Mouse (Mus musculus) CH12.LX (cell line): Measurements from ENCODE around the gene Pex7. TPM values are rescaled to one million over a fixed set of nuclear protein-coding genes. Genes with fewer than 3 reads are reported as not detected.

Source experiments
- DNase-seq: peaks from one replicate; pipeline ENCODE4 v3.0.0-alpha.2; 2013; ENCODE audit errors: extremely low read depth
- H3K27ac ChIP-seq: 2 replicates; pipeline ENCODE4 v1.5.1; 2012; ENCODE audit warnings: low read depth, mild to moderate bottlenecking, control low read depth, moderate library complexity; ENCODE audit not compliant: insufficient read depth
- H3K27me3 ChIP-seq: replicated peaks from 2 replicates; pipeline ENCODE3; 2012; ENCODE audit warnings: inconsistent platforms
- H3K36me3 ChIP-seq, 2 experiments: replicated peaks in 1 of 2; 2 replicates each; pipeline versions ENCODE3 to v1.6.1; 2012; ENCODE audit warnings: inconsistent platforms in 1 of 2, low read length in 1 of 2, mild to moderate bottlenecking in 1 of 2, mixed read lengths in 1 of 2, moderate library complexity in 1 of 2; ENCODE audit not compliant: control insufficient read depth in 1 of 2, insufficient read depth in 1 of 2
- H3K4me1 ChIP-seq, 2 experiments: 2 replicates each; pipeline ENCODE4 v1.6.1; 2012; ENCODE audit warnings: inconsistent platforms in 1 of 2, moderate library complexity in 1 of 2; ENCODE audit not compliant: insufficient read depth in 2 of 2, control insufficient read depth in 1 of 2
- H3K4me2 ChIP-seq: 2 replicates; pipeline ENCODE4 v1.6.1; 2012; ENCODE audit warnings: low read depth, mild to moderate bottlenecking, control low read depth; ENCODE audit not compliant: poor library complexity, insufficient read depth, severe bottlenecking
- H3K4me3 ChIP-seq, 3 experiments: fragments of 150-350 bp in 1 of 3; sonication (generic) in 1 of 3; replicated peaks in 1 of 3; 2 replicates each; pipeline versions ENCODE3 to v1.5.1; 2011 to 2012; ENCODE audit warnings: low read depth in 2 of 3, low read length in 2 of 3, mild to moderate bottlenecking in 2 of 3, moderate library complexity in 2 of 3, control low read depth in 1 of 3, improper control_type of control experiment in 1 of 3, inconsistent platforms in 1 of 3, mixed read lengths in 1 of 3; ENCODE audit not compliant: poor library complexity in 1 of 3
- H3K79me2 ChIP-seq: replicated peaks from 2 replicates; pipeline ENCODE4 v1.6.1; 2012; ENCODE audit warnings: mild to moderate bottlenecking, moderate library complexity; ENCODE audit not compliant: control insufficient read depth, poor library complexity, insufficient read depth, severe bottlenecking; ENCODE audit errors: extremely low read depth
- H3K9ac ChIP-seq: 2 replicates; pipeline ENCODE4 v1.6.1; 2012; ENCODE audit warnings: low read depth, mild to moderate bottlenecking, control low read depth, moderate library complexity; ENCODE audit not compliant: insufficient read depth
- H3K9me3 ChIP-seq: replicated peaks from 2 replicates; pipeline ENCODE3; 2012; ENCODE audit warnings: low read length, inconsistent platforms, mixed read lengths
- CHD2 ChIP-seq: IDR thresholded peaks from 2 replicates; pipeline ENCODE4 v1.6.1; 2011; ENCODE audit warnings: low read length, improper control_type of control experiment
- CTCF ChIP-seq, 2 experiments: IDR thresholded peaks in 1 of 2; conservative IDR thresholded peaks in 1 of 2; 2 replicates each; pipeline ENCODE4 v1.5.1; 2011 to 2012; ENCODE audit warnings: low read depth in 2 of 2, low read length in 2 of 2, improper control_type of control experiment in 1 of 2, inconsistent platforms in 1 of 2, mild to moderate bottlenecking in 1 of 2, moderate library complexity in 1 of 2
- EP300 ChIP-seq: IDR thresholded peaks from 2 replicates; pipeline ENCODE4 v1.6.1; 2011; ENCODE audit warnings: low read length, improper control_type of control experiment
- ETS1 ChIP-seq: conservative IDR thresholded peaks from 2 replicates; pipeline ENCODE4 v1.6.1; 2012; ENCODE audit warnings: low read depth, mild to moderate bottlenecking, inconsistent platforms, low read length, improper control_type of control experiment, moderate library complexity
- GABPA ChIP-seq: IDR thresholded peaks from 2 replicates; pipeline ENCODE4 v1.6.1; 2012; ENCODE audit warnings: low read depth, low read length, improper control_type of control experiment, inconsistent platforms; ENCODE audit not compliant: insufficient replicate concordance
- HCFC1 ChIP-seq: IDR thresholded peaks from 2 replicates; pipeline ENCODE4 v1.6.1; 2012; ENCODE audit warnings: low read depth, mild to moderate bottlenecking, inconsistent platforms, low read length, improper control_type of control experiment
- IRF4 ChIP-seq: IDR thresholded peaks from 2 replicates; pipeline ENCODE4 v1.6.1; 2014; ENCODE audit warnings: low read depth, mild to moderate bottlenecking, inconsistent platforms, low read length, improper control_type of control experiment
- JUN ChIP-seq: IDR thresholded peaks from 2 replicates; pipeline ENCODE4 v1.6.1; 2011; ENCODE audit warnings: low read depth, mild to moderate bottlenecking, low read length, improper control_type of control experiment, moderate library complexity; ENCODE audit not compliant: insufficient read depth
- JUND ChIP-seq: conservative IDR thresholded peaks from 2 replicates; pipeline ENCODE4 v1.6.1; 2011; ENCODE audit warnings: low read depth, low read length, improper control_type of control experiment
- KAT2A ChIP-seq: IDR thresholded peaks from 2 replicates; pipeline ENCODE4 v1.6.1; 2012; ENCODE audit warnings: low read length, improper control_type of control experiment, inconsistent platforms; ENCODE audit not compliant: insufficient replicate concordance
- MAFK ChIP-seq: IDR thresholded peaks from 2 replicates; pipeline ENCODE4 v1.6.1; 2011; ENCODE audit warnings: low read length, improper control_type of control experiment; ENCODE audit not compliant: insufficient replicate concordance
- MAX ChIP-seq: IDR thresholded peaks from 2 replicates; pipeline ENCODE4 v1.6.1; 2011; ENCODE audit warnings: low read length, improper control_type of control experiment
- MAZ ChIP-seq: IDR thresholded peaks from 2 replicates; pipeline ENCODE4 v1.6.1; 2012; ENCODE audit warnings: low read depth, mild to moderate bottlenecking, inconsistent platforms, low read length, improper control_type of control experiment, moderate library complexity
- MYC ChIP-seq: IDR thresholded peaks from 2 replicates; pipeline ENCODE4 v1.6.1; 2011; ENCODE audit warnings: low read depth, mild to moderate bottlenecking, improper control_type of control experiment, low read length
- NELFE ChIP-seq: IDR thresholded peaks from 2 replicates; pipeline ENCODE4 v1.6.1; 2011; ENCODE audit warnings: low read depth, low read length, improper control_type of control experiment
- NRF1 ChIP-seq: IDR thresholded peaks from 2 replicates; pipeline ENCODE4 v1.6.1; 2014; ENCODE audit warnings: low read depth, mild to moderate bottlenecking, inconsistent platforms, low read length, improper control_type of control experiment, moderate library complexity
- PAX5 ChIP-seq: IDR thresholded peaks from 2 replicates; pipeline ENCODE4 v1.6.1; 2012; ENCODE audit warnings: low read length, inconsistent platforms, mixed read lengths
- RAD21 ChIP-seq: IDR thresholded peaks from 2 replicates; pipeline ENCODE4 v1.6.1; 2011; ENCODE audit warnings: low read depth, mild to moderate bottlenecking, low read length, improper control_type of control experiment, moderate library complexity
- RCOR1 ChIP-seq: conservative IDR thresholded peaks from 2 replicates; pipeline ENCODE4 v1.6.1; 2012; ENCODE audit warnings: low read depth, mild to moderate bottlenecking, inconsistent platforms, low read length, improper control_type of control experiment
- SIN3A ChIP-seq: IDR thresholded peaks from 2 replicates; pipeline ENCODE4 v1.6.1; 2012; ENCODE audit warnings: low read length, improper control_type of control experiment, inconsistent platforms
- SMC3 ChIP-seq: IDR thresholded peaks from 2 replicates; pipeline ENCODE4 v1.6.1; 2011; ENCODE audit warnings: low read depth, low read length, improper control_type of control experiment
- TBP ChIP-seq: conservative IDR thresholded peaks from 2 replicates; pipeline ENCODE4 v1.6.1; 2011; ENCODE audit warnings: low read depth, low read length, improper control_type of control experiment
- TCF12 ChIP-seq: IDR thresholded peaks from 2 replicates; pipeline ENCODE4 v1.6.1; 2014; ENCODE audit warnings: low read depth, mild to moderate bottlenecking, inconsistent platforms, low read length, improper control_type of control experiment
- UBTF ChIP-seq: IDR thresholded peaks from 2 replicates; pipeline ENCODE4 v1.6.1; 2012; ENCODE audit warnings: low read depth, mild to moderate bottlenecking, inconsistent platforms, low read length, improper control_type of control experiment, moderate library complexity
- USF1 ChIP-seq: IDR thresholded peaks from 2 replicates; pipeline ENCODE4 v1.6.1; 2014; ENCODE audit warnings: low read depth, mild to moderate bottlenecking, inconsistent platforms, low read length, improper control_type of control experiment
- USF2 ChIP-seq: conservative IDR thresholded peaks from 2 replicates; pipeline ENCODE4 v1.6.1; 2011; ENCODE audit warnings: low read depth, low read length, improper control_type of control experiment
- ZC3H11A ChIP-seq: IDR thresholded peaks from 2 replicates; pipeline ENCODE4 v1.6.1; 2012; ENCODE audit warnings: low read depth, mild to moderate bottlenecking, inconsistent platforms, low read length, improper control_type of control experiment
- dilution Hi-C: fragments of 300-500 bp; cut with MboI; formaldehyde crosslinking; loops from 2 replicates; pipeline ENCODE4 v1.14.3; 2020; ENCODE audit warnings: low sequenced_read_pairs; ENCODE audit not compliant: extremely low pct_unique_long_range_greater_than_20kb, extremely low pct_ligation_motif_present
- in situ Hi-C: fragments of 300-500 bp; cut with MboI; formaldehyde crosslinking; loops from 3 replicates; pipeline ENCODE4 v1.14.3; 2019; ENCODE audit warnings: low sequenced_read_pairs, low pct_ligation_motif_present, low pct_unique_long_range_greater_than_20kb, mixed read lengths
- polyA plus RNA-seq: library from polyadenylated mRNA; unstranded; fragments of >175 nt; gene quantifications from 2 replicates; pipeline ENCODE4 v1.2.1, GENCODE M21; 2012; ENCODE audit warnings: low read depth; ENCODE audit not compliant: insufficient read length
- total RNA-seq, 2 experiments: library from RNA; depleted of rRNA; stranded (reverse); fragments of 300-350 nt in 1 of 2; fragments of >200 nt in 1 of 2; gene quantifications; 2 replicates each; pipeline ENCODE4 v1.2.3; 2012 to 2014

The Pex7 gene
- total and polyA plus RNA-seq, 3 experiments, result 26.5 to 53.6 (median 30.2) TPM

GRCm38 (mm10) chr10:19956745-19957144, 49.3 kb upstream of the Pex7 start:
- Histone ChIP-seq H3K36me3 (peaks cover 7 to 30% of the 10 kb centered on the region in 2 experiments), H3K27ac (no peak overlapping the region), H3K9ac (no peak overlapping the region), H3K9me3 (no peaks in the 10 kb centered on the region), H3K27me3 (no peaks in the 10 kb centered on the region), H3K4me3 (no peak overlapping the region), H3K4me1 (peaks cover 21 to 85% of the 10 kb centered on the region in 2 experiments), H3K79me2 (peaks cover 69% of the 10 kb centered on the region), H3K4me2 (peak overlapping the region; percentile 40)
- TF ChIP-seq NELFE (no peak), USF1 (no peak), USF2 (no peak), CTCF (conservative IDR thresholded peaks at IDR 0.05 in 1 of 2, IDR thresholded peaks at IDR 0.05 in 1 of 2; ENCODE audit: low read depth in 2 of 2, low read length in 2 of 2) (no peak), KAT2A (no peak), IRF4 (no peak), JUND (no peak), NRF1 (no peak), MAFK (no peak), JUN (no peak), TBP (no peak), ETS1 (no peak), MAX (no peak), RCOR1 (no peak), HCFC1 (no peak), CHD2 (no peak), EP300 (no peak), MYC (no peak), SIN3A (no peak)
- dilution Hi-C loops (no loop called here), in situ Hi-C loops (no loop called here)
- no peak for DNase-seq

DNA sequence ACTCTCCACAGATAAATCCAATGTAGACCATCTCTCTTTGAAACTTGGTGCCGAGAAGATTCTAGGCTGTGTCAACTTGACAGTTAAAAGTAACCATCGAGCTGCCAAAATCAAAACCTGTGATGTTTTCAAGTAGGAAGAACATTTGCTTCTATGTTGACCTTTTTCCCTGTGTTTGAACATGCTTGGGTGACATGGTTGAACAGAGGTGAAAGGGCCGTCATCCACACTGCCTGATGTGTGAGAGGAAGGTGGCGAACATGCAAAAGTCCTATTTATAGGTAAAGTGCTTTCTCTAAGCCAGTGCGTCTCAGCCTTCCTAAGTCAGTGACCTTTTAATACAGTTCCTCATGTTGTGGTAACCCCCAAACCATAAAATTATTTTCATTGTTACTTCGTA, 48.3 kb upstream of the Pex7 start:
- Histone ChIP-seq H3K79me2 (peaks cover 71% of the 10 kb centered on the region), H3K4me2 (peak overlapping the region; percentile 16; the same call in 1 of the 2 replicates), H3K4me1 (peaks cover 22 to 80% of the 10 kb centered on the region in 2 experiments), H3K9me3 (peaks cover 2% of the 10 kb centered on the region), H3K36me3 (peaks cover 8 to 30% of the 10 kb centered on the region in 2 experiments), H3K4me3 (no peak overlapping the region), H3K27me3 (no peaks in the 10 kb centered on the region), H3K9ac (no peak overlapping the region), H3K27ac (no peak overlapping the region)
- dilution Hi-C loops (no loop called here), in situ Hi-C loops (no loop called here)
- DNase-seq, result no peak
- TF ChIP-seq USF2 (no peak), CHD2 (no peak), RCOR1 (no peak), MAZ (no peak), JUND (no peak), ETS1 (no peak), RAD21 (no peak), TCF12 (no peak), UBTF (no peak), ZC3H11A (no peak), PAX5 (no peak), SMC3 (no peak), GABPA (no peak), KAT2A (no peak), CTCF (conservative IDR thresholded peaks at IDR 0.05 in 1 of 2, IDR thresholded peaks at IDR 0.05 in 1 of 2; ENCODE audit: low read depth in 2 of 2, low read length in 2 of 2) (no peak), USF1 (no peak)
